Mouse (Mus musculus) Patski (cell line): Measurements from ENCODE around the gene 1700123O20Rik. TPM values are rescaled to one million over a fixed set of nuclear protein-coding genes. Genes with fewer than 3 reads are reported as not detected.

Experiments used
- ATAC-seq: fragments of 100-300 bp; one replicate; pipeline ENCODE4 v1.8.0; 2021
- CTCF ChIA-PET: fragments of 350-600 bp; sonication (Branson Sonifier 250); formaldehyde crosslinking; loops from one replicate; lab custom pipeline; 2022; ENCODE audit warnings: inconsistent platforms; lab: Charles Lee
- POLR2A ChIA-PET: fragments of 350-600 bp; sonication (Branson Sonifier 250); formaldehyde crosslinking; loops from one replicate; lab custom pipeline; 2022; ENCODE audit warnings: antibody characterized with exemption, inconsistent platforms; lab: Charles Lee
- DNase-seq: peaks from one replicate; pipeline ENCODE4 v3.0.0-alpha.2; 2011; ENCODE audit warnings: low read depth, low spot score
- H3K27me3 ChIP-seq: fragments of 371-371 bp; one replicate; pipeline ENCODE4 v1.5.1; 2021
- CTCF ChIP-seq: fragments of 100-300 bp; IDR thresholded peaks from one replicate; pipeline ENCODE4 v1.5.1; 2021
- in situ Hi-C: fragments of 300-500 bp; cut with MboI; formaldehyde crosslinking; loops from 3 replicates; pipeline ENCODE4 v1.11.1; 2018; ENCODE audit warnings: low pct_unique_long_range_greater_than_20kb, mixed read lengths
- polyA plus RNA-seq: library from polyadenylated mRNA; unstranded; gene quantifications from one replicate; pipeline ENCODE4 v1.2.3, GENCODE M21; 2021

1700123O20Rik gene
- polyA plus RNA-seq, 1 experiment from 2014 or later: 69.8 TPM

DNA sequence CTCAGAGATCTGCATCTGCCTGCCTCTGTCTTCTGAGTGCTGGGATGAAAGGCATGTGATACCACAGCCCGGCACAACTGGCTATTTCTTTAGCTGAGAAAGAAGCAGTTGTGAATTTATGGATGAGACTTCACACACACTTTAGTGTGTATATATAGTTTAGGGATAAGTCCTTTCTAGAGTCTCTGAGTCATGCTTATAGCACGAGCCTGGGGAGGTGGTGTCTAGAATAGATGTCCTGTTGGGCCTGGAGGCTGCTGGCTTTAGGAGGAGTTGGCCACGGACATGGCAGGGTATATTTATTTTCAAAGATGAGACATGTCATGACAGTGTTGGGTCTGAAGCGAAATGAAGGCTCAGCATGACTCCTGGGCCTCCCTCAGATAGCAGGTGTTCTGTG is 48.0 kb downstream of the 1700123O20Rik start:
- DNase-seq (no peak), ATAC-seq (no peak)
- ChIA-PET CTCF (no interaction called here), POLR2A (interaction anchor here (0.6 kb wide), 1 partner anchor 67 kb away, joined by 3 read pairs; no protein-coding TSS in a partner anchor)
- H3K27me3 ChIP-seq: peaks cover 8% of the 10 kb centered on the region
- in situ Hi-C loops: no loop called here
- TF ChIP-seq CTCF: no peak

GRCm38 (mm10) chr14:54735221-54735620 is 49.2 kb downstream of the 1700123O20Rik start:
- in situ Hi-C loops: no loop called here
- no peak for ATAC-seq
- POLR2A ChIA-PET: no interaction called here
- peaks cover 4% of the 10 kb centered on the region for H3K27me3 ChIP-seq
- no peak for TF ChIP-seq CTCF
- DNase-seq: no peak
- CTCF ChIA-PET: no interaction called here

- peaks cover 4% of the 10 kb centered on the region for H3K27me3 ChIP-seq
Measured at GRCm38 (mm10) chr14:54736555-54737552, 50.8 kb downstream of the 1700123O20Rik start.

DNA sequence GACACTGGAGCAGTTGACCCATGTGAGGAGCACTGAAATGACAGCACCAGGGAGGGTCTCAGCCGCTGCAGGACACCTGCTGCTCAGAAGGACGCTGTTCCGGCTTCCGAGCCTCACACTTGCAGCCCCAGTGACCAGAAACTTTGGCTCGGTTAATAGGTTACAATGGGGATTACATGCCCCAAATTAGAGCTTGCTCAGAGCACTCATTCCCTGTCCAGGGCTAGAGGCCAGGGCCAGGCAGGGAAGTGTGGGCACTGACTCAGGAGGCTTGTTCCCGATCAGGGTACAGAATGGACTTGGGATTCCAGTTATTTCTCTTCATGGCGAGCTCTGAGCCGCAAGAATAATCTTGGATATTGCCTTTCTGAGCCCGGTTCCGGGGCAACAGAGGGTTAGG is 51.6 kb downstream of the 1700123O20Rik start:
- ChIA-PET CTCF (interaction anchor here (1.0 kb wide), 1 partner anchor 12 kb away, joined by 3 read pairs; no protein-coding TSS in a partner anchor), POLR2A (no interaction called here)
- peaks cover 2% of the 10 kb centered on the region for H3K27me3 ChIP-seq
- in situ Hi-C loops: no loop called here
- DNase-seq: no peak
- TF ChIP-seq CTCF: no peak
- no peak for ATAC-seq

More at GRCm38 (mm10) chr14:54736555-54737552, 50.8 kb downstream of the 1700123O20Rik start:
- in situ Hi-C loops: no loop called here
- DNase-seq: no peak
- ATAC-seq: no peak
- no peak for TF ChIP-seq CTCF
- ChIA-PET CTCF (no interaction called here), POLR2A (no interaction called here)

Other genes with a start within 250 kb of the 1700123O20Rik start
- 185 TPM for gene Lrp10, start 222.1 kb upstream of the 1700123O20Rik start, polyA plus RNA-seq
- 0.27 TPM for gene Rem2, start 210.1 kb upstream of the 1700123O20Rik start, polyA plus RNA-seq
- 57.4 TPM for gene Prmt5, start 168.7 kb upstream of the 1700123O20Rik start, polyA plus RNA-seq
- 23.3 TPM for gene Haus4, start 131.6 kb upstream of the 1700123O20Rik start, polyA plus RNA-seq
- gene Ajuba, start 108.7 kb upstream of the 1700123O20Rik start, polyA plus RNA-seq: 91.9 TPM
- gene 4931414P19Rik, start 80.2 kb upstream of the 1700123O20Rik start, polyA plus RNA-seq: 12.2 TPM
- gene Psmb5, start 68.2 kb upstream of the 1700123O20Rik start, polyA plus RNA-seq: 335 TPM
- 0.01 TPM for gene Psmb11, start 64.8 kb upstream of the 1700123O20Rik start, polyA plus RNA-seq
- not detected for gene Gm17606, start 45.3 kb upstream of the 1700123O20Rik start, polyA plus RNA-seq
- 7.0 TPM for gene Cdh24, start 44.9 kb upstream of the 1700123O20Rik start, polyA plus RNA-seq
- gene Acin1, start 715 bp downstream of the 1700123O20Rik start, polyA plus RNA-seq: 215 TPM
- gene Gm29776, start 12.6 kb downstream of the 1700123O20Rik start, polyA plus RNA-seq: 0.03 TPM
- gene Cebpe, start 26.0 kb downstream of the 1700123O20Rik start, polyA plus RNA-seq: not detected
- 0.04 TPM for gene Slc7a8, start 95.7 kb downstream of the 1700123O20Rik start, polyA plus RNA-seq
- gene Rnf212b, start 127.9 kb downstream of the 1700123O20Rik start, polyA plus RNA-seq: not detected
- gene Homez, start 184.7 kb downstream of the 1700123O20Rik start, polyA plus RNA-seq: 14.5 TPM
- 4.4 TPM for gene Ppp1r3e, start 191.3 kb downstream of the 1700123O20Rik start, polyA plus RNA-seq
- gene Bcl2l2, start 197.2 kb downstream of the 1700123O20Rik start, polyA plus RNA-seq: 37.7 TPM
- gene Gm20521, start 197.2 kb downstream of the 1700123O20Rik start, polyA plus RNA-seq: 1.2 TPM
- 194 TPM for gene Pabpn1, start 206.3 kb downstream of the 1700123O20Rik start, polyA plus RNA-seq
- gene Slc22a17, start 226.9 kb downstream of the 1700123O20Rik start, polyA plus RNA-seq: 25.3 TPM
- not detected for gene Efs, start 239.9 kb downstream of the 1700123O20Rik start, polyA plus RNA-seq
- not detected for gene Il25, start 246.5 kb downstream of the 1700123O20Rik start, polyA plus RNA-seq